Mouse (Mus musculus) cortical plate, adult 2 months (tissue): ENCODE data around the gene Slc44a5.

Experiments
- CTCF ChIP-seq: fragments of 200-500 bp; IDR thresholded peaks from 2 replicates; pipeline ENCODE4 v1.5.1; 2011; ENCODE audit warnings: mild to moderate bottlenecking, control low read depth, low read length; ENCODE audit not compliant: insufficient read depth; ENCODE audit errors: extremely low read depth
- POLR2A ChIP-seq: fragments of 200-500 bp; IDR thresholded peaks from 2 replicates; pipeline ENCODE4 v1.6.1; 2011; ENCODE audit warnings: mild to moderate bottlenecking, low read length, control low read depth; ENCODE audit not compliant: insufficient read depth; ENCODE audit errors: extremely low read depth

- TF ChIP-seq POLR2A (no peak), CTCF (no peak)
Measured at GRCm38 (mm10) chr3:153999797-154000528, 26.7 kb downstream of the Slc44a5 start.
